Mouse (Mus musculus): ENCODE measurements around the gene Snd1. TPM values are rescaled to one million over a fixed set of nuclear protein-coding genes. Genes with fewer than 3 reads are reported as not detected.

Snd1 gene
- polyA plus RNA-seq, 2 experiments = 104 to 120 TPM

DNA sequence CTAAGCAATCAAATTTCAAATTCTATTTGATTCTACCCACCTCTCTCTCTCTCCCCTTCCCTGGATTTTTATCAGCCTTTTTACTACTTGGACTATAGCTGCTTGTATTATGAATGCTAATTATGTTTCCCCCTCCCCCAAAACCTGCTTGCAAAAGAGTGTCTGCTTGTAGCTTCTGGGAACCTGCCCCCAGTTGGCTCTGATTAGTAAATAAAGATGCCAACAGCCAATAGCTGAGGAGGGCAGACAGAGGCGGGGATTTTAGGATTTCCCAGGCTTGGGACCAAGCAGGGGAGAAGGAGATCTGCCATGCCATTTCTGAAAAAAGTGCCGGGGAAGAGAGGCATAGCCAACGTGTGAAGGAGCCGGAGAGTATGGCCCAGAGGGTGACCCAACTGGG, 495.8 kb downstream of the Snd1 start:
- no peaks in the 10 kb centered on the region for H3K4me1 ChIP-seq (ENCODE audit: control insufficient read depth, insufficient read depth, low read length)
- no peak overlapping the region for H3K4me2 ChIP-seq (replicated peaks; ENCODE audit: low read depth, low read length, severe bottlenecking)
- DNase-seq (ENCODE audit: low spot score) (no peak), ATAC-seq (ENCODE audit: low FRiP score, low read depth) (no peak)
- H3K27me3 ChIP-seq (ENCODE audit: control insufficient read depth, insufficient read depth, low read length) = no peaks in the 10 kb centered on the region
- H3K4me3 ChIP-seq (replicated peaks; ENCODE audit: low read length) = no peak overlapping the region
- H3K9ac ChIP-seq (ENCODE audit: low read depth, low read length, severe bottlenecking) = no peak overlapping the region
- 52% methylated on average over 4 of the region's 4 CpGs for WGBS
- TF ChIP-seq POLR2A (IDR thresholded peaks at IDR 0.05; ENCODE audit: borderline replicate concordance, extremely low read depth, insufficient read depth, insufficient read length) = no peak
- H3K9me3 ChIP-seq (ENCODE audit: control insufficient read depth, low read length) = no peaks in the 10 kb centered on the region
- H3K36me3 ChIP-seq (ENCODE audit: control insufficient read depth, insufficient read depth, low read length) = no peaks in the 10 kb centered on the region
- no peak overlapping the region for H3K27ac ChIP-seq (replicated peaks; ENCODE audit: low read depth, low read length)

DNA sequence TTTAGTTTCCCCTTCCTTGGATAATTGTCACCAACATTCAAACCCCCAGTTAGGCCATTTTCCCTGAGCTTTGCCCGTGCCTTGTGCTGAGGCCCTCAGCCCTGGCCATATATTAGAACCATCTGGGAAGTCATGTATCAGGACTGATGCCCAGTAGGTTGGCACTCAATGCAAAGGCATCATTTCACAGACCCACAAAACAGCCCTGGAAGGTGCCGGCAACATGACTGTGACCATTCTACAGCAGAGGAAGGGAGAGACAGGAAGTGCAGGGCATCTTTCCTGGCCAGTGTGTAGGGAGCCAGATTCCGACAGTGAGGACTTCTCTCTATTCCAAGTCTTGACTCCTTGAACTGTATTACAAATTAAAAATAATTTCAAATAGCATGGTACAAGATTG, 499.6 kb downstream of the Snd1 start:
- H3K4me3 ChIP-seq (replicated peaks; ENCODE audit: low read length) = no peak overlapping the region
- H3K9me3 ChIP-seq (ENCODE audit: control insufficient read depth, low read length) = no peaks in the 10 kb centered on the region
- H3K27ac ChIP-seq (replicated peaks; ENCODE audit: low read depth, low read length) = no peak overlapping the region
- no peak overlapping the region for H3K4me2 ChIP-seq (replicated peaks; ENCODE audit: low read depth, low read length, severe bottlenecking)
- H3K36me3 ChIP-seq (ENCODE audit: control insufficient read depth, insufficient read depth, low read length) = no peaks in the 10 kb centered on the region
- no peaks in the 10 kb centered on the region for H3K4me1 ChIP-seq (ENCODE audit: control insufficient read depth, insufficient read depth, low read length)
- 0 out of 2 replicates have a peak, but pooled peaks cover 7% of the 10 kb centered on the region for H3K27me3 ChIP-seq (ENCODE audit: control insufficient read depth, insufficient read depth, low read length)
- ATAC-seq (ENCODE audit: low FRiP score, low read depth) (no peak), DNase-seq (ENCODE audit: low spot score) (no peak)
- no peak overlapping the region for H3K9ac ChIP-seq (ENCODE audit: low read depth, low read length, severe bottlenecking)
- 81% methylated on average over 3 of the region's 3 CpGs for WGBS
- TF ChIP-seq POLR2A (IDR thresholded peaks at IDR 0.05; ENCODE audit: borderline replicate concordance, extremely low read depth, insufficient read depth, insufficient read length) = no peak

DNA sequence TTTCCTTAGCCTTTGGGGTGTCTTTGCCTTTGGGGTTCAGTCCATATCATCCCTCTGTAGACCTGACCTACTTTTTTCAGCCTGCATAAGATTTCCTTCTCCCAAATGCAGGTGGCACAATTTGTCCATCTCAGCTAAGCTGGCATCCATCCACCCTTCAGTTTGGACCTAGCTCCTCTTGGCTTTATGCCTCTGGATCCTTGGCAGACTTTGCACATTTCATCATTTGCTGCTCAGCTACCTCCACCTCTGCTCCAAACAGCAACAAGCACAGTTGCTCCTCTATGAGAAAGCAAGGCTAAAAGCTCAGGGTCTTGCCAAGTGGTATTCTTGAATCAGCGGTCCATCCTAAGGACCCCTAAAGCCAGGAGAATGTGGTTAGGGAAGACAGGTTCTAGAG, 500.2 kb downstream of the Snd1 start:
- H3K36me3 ChIP-seq (ENCODE audit: control insufficient read depth, insufficient read depth, low read length) = no peaks in the 10 kb centered on the region
- ATAC-seq (ENCODE audit: low FRiP score, low read depth) (no peak), DNase-seq (ENCODE audit: low spot score) (no peak)
- no peaks in the 10 kb centered on the region for H3K9me3 ChIP-seq (ENCODE audit: control insufficient read depth, low read length)
- no peak for TF ChIP-seq POLR2A (IDR thresholded peaks at IDR 0.05; ENCODE audit: borderline replicate concordance, extremely low read depth, insufficient read depth, insufficient read length)
- 83% methylated on average over 1 of the region's 1 CpGs for WGBS
- H3K4me3 ChIP-seq (replicated peaks; ENCODE audit: low read length) = no peak overlapping the region
- no peaks in the 10 kb centered on the region for H3K4me1 ChIP-seq (ENCODE audit: control insufficient read depth, insufficient read depth, low read length)
- no peak overlapping the region for H3K9ac ChIP-seq (ENCODE audit: low read depth, low read length, severe bottlenecking)
- H3K27me3 ChIP-seq (ENCODE audit: control insufficient read depth, insufficient read depth, low read length) = peaks cover 13% of the 10 kb centered on the region
- H3K27ac ChIP-seq (replicated peaks; ENCODE audit: low read depth, low read length) = no peak overlapping the region
- H3K4me2 ChIP-seq (replicated peaks; ENCODE audit: low read depth, low read length, severe bottlenecking) = no peak overlapping the region

DNA sequence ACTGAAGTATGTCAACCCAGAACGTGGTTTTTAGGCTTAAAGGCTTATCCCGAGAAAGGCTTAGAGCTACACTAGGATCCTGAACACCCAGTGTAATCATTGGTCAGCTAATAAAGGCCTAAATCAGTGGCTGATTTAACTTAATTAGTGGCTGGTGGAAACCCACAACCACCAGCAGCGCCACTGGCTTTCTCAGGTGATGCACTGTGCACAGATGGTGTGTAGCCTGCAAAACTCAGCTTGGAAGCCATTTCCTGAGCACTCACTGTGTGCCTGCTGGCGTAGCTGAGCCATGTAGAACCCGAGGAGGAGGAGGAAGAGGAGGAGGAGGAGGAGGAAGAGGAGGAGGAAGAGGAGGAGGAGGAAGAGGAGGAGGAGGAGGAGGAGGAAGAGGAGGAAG, 503.1 kb downstream of the Snd1 start:
- no peaks in the 10 kb centered on the region for H3K36me3 ChIP-seq (ENCODE audit: control insufficient read depth, insufficient read depth, low read length)
- H3K4me2 ChIP-seq (replicated peaks; ENCODE audit: low read depth, low read length, severe bottlenecking) = no peak overlapping the region
- no peak for ATAC-seq (ENCODE audit: low FRiP score, low read depth)
- H3K27ac ChIP-seq (replicated peaks; ENCODE audit: low read depth, low read length) = no peak overlapping the region
- no peak overlapping the region for H3K9ac ChIP-seq (ENCODE audit: low read depth, low read length, severe bottlenecking)
- TF ChIP-seq POLR2A (IDR thresholded peaks at IDR 0.05; ENCODE audit: borderline replicate concordance, extremely low read depth, insufficient read depth, insufficient read length) = no peak
- H3K27me3 ChIP-seq (ENCODE audit: control insufficient read depth, insufficient read depth, low read length) = peaks cover 35% of the 10 kb centered on the region
- DNase-seq (ENCODE audit: low spot score) = no peak
- H3K4me3 ChIP-seq (replicated peaks; ENCODE audit: low read length) = no peak overlapping the region
- H3K4me1 ChIP-seq (ENCODE audit: control insufficient read depth, insufficient read depth, low read length) = peaks cover 6% of the 10 kb centered on the region
- WGBS = 47% methylated on average over 5 of the region's 5 CpGs
- H3K9me3 ChIP-seq (ENCODE audit: control insufficient read depth, low read length) = no peaks in the 10 kb centered on the region

DNA sequence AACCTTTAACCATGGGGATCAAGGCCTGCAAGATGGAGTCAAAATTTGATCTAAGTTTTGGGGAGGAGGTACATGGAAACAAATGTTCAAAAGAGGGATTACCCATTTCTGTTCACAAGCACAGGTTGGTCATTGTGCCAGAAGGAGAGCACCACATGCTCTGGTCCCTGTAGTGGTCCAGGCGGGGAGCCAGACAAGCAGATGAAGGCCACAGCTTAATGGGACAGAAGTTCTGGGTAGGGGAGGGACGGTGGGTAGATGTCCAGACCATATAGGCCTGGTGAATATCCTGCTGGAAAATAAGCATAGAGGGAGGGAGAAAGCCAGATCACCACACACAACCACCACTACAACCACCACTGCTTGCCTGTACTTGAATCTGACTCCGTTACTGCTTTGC, 503.9 kb downstream of the Snd1 start:
- 87% methylated on average over 3 of the region's 3 CpGs for WGBS
- TF ChIP-seq POLR2A (IDR thresholded peaks at IDR 0.05; ENCODE audit: borderline replicate concordance, extremely low read depth, insufficient read depth, insufficient read length) = no peak

DNA sequence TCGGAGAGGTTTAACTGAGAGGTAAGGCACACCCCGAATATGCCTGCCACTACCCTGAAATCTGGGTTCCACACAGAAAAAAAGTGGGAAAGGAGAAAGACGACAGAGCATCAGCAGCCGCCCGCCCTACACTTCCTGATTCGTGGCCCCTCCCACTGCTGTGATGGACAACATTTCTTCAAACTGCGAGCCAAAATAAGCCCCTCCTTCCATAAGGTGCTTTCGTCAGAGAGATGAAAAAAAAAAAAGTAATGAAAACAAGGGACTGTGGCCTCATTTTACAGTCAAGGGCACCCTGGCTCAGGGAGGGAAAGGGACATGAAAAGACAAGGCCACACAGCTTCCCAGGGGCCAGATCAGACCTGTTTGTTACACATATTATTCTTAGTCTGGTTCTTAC, 504.6 kb downstream of the Snd1 start:
- Histone ChIP-seq H3K4me3 (replicated peaks; ENCODE audit: low read length) (no peak overlapping the region), H3K27me3 (ENCODE audit: control insufficient read depth, insufficient read depth, low read length) (peaks cover 35% of the 10 kb centered on the region), H3K36me3 (ENCODE audit: control insufficient read depth, insufficient read depth, low read length) (no peaks in the 10 kb centered on the region), H3K4me1 (ENCODE audit: control insufficient read depth, insufficient read depth, low read length) (peaks cover 6% of the 10 kb centered on the region), H3K27ac (replicated peaks; ENCODE audit: low read depth, low read length) (no peak overlapping the region), H3K9me3 (ENCODE audit: control insufficient read depth, low read length) (no peaks in the 10 kb centered on the region), H3K4me2 (replicated peaks; ENCODE audit: low read depth, low read length, severe bottlenecking) (no peak overlapping the region), H3K9ac (ENCODE audit: low read depth, low read length, severe bottlenecking) (no peak overlapping the region)
- WGBS = 63% methylated on average over 8 of the region's 8 CpGs
- ATAC-seq (ENCODE audit: low FRiP score, low read depth) (no peak), DNase-seq (ENCODE audit: low spot score) (no peak)
- TF ChIP-seq POLR2A (IDR thresholded peaks at IDR 0.05; ENCODE audit: borderline replicate concordance, extremely low read depth, insufficient read depth, insufficient read length) = no peak

More for the DNA sequence above, 503.9 kb downstream of the Snd1 start:
- Histone ChIP-seq H3K9ac (ENCODE audit: low read depth, low read length, severe bottlenecking) (no peak overlapping the region), H3K27ac (replicated peaks; ENCODE audit: low read depth, low read length) (no peak overlapping the region), H3K4me1 (ENCODE audit: control insufficient read depth, insufficient read depth, low read length) (peaks cover 6% of the 10 kb centered on the region), H3K4me2 (replicated peaks; ENCODE audit: low read depth, low read length, severe bottlenecking) (no peak overlapping the region), H3K9me3 (ENCODE audit: control insufficient read depth, low read length) (no peaks in the 10 kb centered on the region), H3K36me3 (ENCODE audit: control insufficient read depth, insufficient read depth, low read length) (no peaks in the 10 kb centered on the region), H3K4me3 (replicated peaks; ENCODE audit: low read length) (no peak overlapping the region), H3K27me3 (ENCODE audit: control insufficient read depth, insufficient read depth, low read length) (peaks cover 35% of the 10 kb centered on the region)
- no peak for ATAC-seq (ENCODE audit: low FRiP score, low read depth)
- DNase-seq (ENCODE audit: low spot score) = no peak
